Mouse (Mus musculus) G1E-ER4 (cell line): ENCODE data around the gene Gramd4. TPM values are rescaled to one million over a fixed set of nuclear protein-coding genes. Genes with fewer than 3 reads are reported as not detected.

Source experiments
- GATA1 ChIP-seq: IDR thresholded peaks from one replicate; pipeline ENCODE4 v1.8.0; 2012; ENCODE audit warnings: low read length, inconsistent platforms
- polyA plus RNA-seq: library from polyadenylated mRNA; stranded (reverse); fragments of >175 nt; gene quantifications from 2 replicates; pipeline ENCODE4 v1.2.3, GENCODE M21; 2012

Gramd4 gene
- polyA plus RNA-seq, 1 experiment: 33.5 TPM

GRCm38 (mm10) chr15:86061221-86061620, 3.7 kb downstream of the Gramd4 start:
- no peak for TF ChIP-seq GATA1

- TF ChIP-seq GATA1: no peak
Measured at GRCm38 (mm10) chr15:86061848-86062481, 4.5 kb downstream of the Gramd4 start.

GRCm38 (mm10) chr15:86064191-86064849, 6.8 kb downstream of the Gramd4 start:
- no peak for TF ChIP-seq GATA1

GRCm38 (mm10) chr15:86064850-86065229, 7.3 kb downstream of the Gramd4 start:
- TF ChIP-seq GATA1: no peak

GRCm38 (mm10) chr15:86065367-86065766, 7.9 kb downstream of the Gramd4 start:
- no peak for TF ChIP-seq GATA1

GRCm38 (mm10) chr15:86066836-86067580, 9.5 kb downstream of the Gramd4 start:
- TF ChIP-seq GATA1: no peak

- TF ChIP-seq GATA1: no peak
Measured at GRCm38 (mm10) chr15:86067581-86067910, 10.1 kb downstream of the Gramd4 start.

- TF ChIP-seq GATA1: no peak
Measured at GRCm38 (mm10) chr15:86067941-86068495, 10.5 kb downstream of the Gramd4 start.

GRCm38 (mm10) chr15:86069011-86069791, 11.7 kb downstream of the Gramd4 start:
- no peak for TF ChIP-seq GATA1

GRCm38 (mm10) chr15:86070368-86070767, 12.9 kb downstream of the Gramd4 start:
- no peak for TF ChIP-seq GATA1

- no peak for TF ChIP-seq GATA1
Measured at GRCm38 (mm10) chr15:86071166-86071565, 13.7 kb downstream of the Gramd4 start.

GRCm38 (mm10) chr15:86074171-86074937, 16.9 kb downstream of the Gramd4 start:
- no peak for TF ChIP-seq GATA1

GRCm38 (mm10) chr15:86075305-86076047, 18.0 kb downstream of the Gramd4 start:
- TF ChIP-seq GATA1: no peak

GRCm38 (mm10) chr15:86076048-86076315, 18.5 kb downstream of the Gramd4 start:
- no peak for TF ChIP-seq GATA1
